Mouse (Mus musculus) heart, adult 2 months (tissue): ENCODE measurements around the gene Ctnna2.

Experiments
- CTCF ChIP-seq: fragments of 200-600 bp; IDR thresholded peaks from 2 replicates; pipeline ENCODE4 v1.8.1; 2022; ENCODE audit warnings: antibody characterized with exemption, mild to moderate bottlenecking, moderate library complexity
- POLR2A ChIP-seq: fragments of 200-500 bp; IDR thresholded peaks from 2 replicates; pipeline ENCODE4 v1.6.1; 2011; ENCODE audit warnings: mild to moderate bottlenecking, low read depth, low read length, control low read depth; ENCODE audit not compliant: insufficient read depth

GRCm38 (mm10) chr6:77511805-77512204 lies 467.7 kb downstream of the Ctnna2 start:
- TF ChIP-seq POLR2A, result no peak
- TF ChIP-seq CTCF, result no peak
